Mouse (Mus musculus) heart, adult 2 months (tissue): Measurements from ENCODE around the gene Zfp593.

Experiments used
- CTCF ChIP-seq: fragments of 200-600 bp; IDR thresholded peaks from 2 replicates; pipeline ENCODE4 v1.8.1; 2022; ENCODE audit warnings: antibody characterized with exemption, mild to moderate bottlenecking, moderate library complexity
- EP300 ChIP-seq: fragments of 200-500 bp; IDR thresholded peaks from 2 replicates; pipeline ENCODE4 v1.6.1; 2011; ENCODE audit warnings: low read depth, low read length, control low read depth; ENCODE audit not compliant: insufficient read depth

DNA sequence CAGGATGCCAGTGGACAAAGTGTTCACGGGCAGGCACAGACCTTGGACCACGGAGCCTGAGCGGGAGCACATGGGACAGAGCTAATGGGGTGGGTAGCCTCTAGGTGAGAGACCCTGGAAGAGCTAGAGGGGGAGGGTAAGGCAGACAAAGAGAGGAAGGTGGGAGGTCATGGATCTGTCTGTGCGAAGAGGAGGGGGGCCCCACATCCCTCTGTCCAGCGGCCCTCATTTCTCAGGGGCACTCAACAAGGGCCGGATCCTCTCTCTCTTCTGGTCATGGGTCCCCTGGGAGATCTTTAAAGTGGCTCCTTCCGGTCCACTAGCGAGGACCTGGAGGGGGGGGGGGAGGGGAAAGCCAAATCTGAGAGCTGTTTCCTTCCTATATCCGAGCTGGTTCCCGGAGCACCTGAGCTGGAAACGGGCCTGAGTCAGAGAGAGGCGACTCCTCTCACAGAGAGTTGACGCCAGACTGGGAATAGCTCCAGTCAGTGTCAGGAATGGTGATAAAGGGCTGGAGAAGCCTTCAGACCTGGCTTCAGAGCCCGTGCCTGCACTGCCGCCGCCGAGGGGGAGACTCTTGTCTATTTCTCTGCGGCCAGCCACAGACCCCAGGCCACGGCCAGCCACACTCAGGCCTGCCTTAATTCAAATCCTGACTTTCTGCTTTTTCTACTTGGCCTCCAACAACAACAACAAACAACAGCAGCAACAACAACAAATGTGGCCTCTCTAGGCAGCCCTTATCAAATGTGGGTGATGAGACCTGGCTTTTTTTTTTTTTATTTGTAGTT is 11.2 kb upstream of the Zfp593 start:
- no peak for TF ChIP-seq EP300
- no peak for TF ChIP-seq CTCF
